Mouse (Mus musculus): ENCODE measurements around the gene Erp44.

Erp44 gene

DNA sequence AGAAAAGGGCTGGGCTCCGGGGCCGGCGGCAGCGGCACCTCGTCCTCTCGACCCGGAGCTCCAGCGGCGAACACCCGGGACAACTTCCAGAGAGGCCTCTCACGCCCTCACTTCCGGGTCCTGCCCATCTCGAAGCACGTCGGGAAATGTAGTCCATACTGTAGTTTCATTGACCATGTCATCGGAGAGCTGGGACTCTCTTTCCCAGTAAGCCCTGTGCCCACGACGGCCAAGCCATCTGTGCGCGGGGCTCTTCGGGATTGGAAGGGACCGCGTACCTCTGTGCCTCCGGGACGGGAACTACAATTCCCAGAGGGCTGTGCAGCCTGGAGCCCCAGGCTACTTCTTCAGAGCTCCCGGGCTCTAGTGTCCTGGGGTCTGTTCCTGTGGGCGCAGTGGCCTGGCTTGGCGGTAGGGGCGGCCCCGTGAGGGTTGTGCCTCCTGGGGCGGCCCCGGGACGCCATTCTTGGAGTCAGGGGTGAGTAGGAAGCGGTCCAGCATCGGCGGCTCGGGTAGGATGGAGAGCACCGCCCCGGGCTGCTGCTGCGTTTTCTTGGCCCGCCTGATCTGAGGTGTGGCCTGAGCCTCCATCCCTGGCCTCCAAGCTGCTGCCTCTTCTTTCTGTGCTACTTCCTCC lies at the start of gene Erp44, which contains the start of gene Invs:
Erp44 (minus strand) TSS at position 61 of the 637 bp plus-strand sequence.
Invs (plus strand) TSS at position 263 of the 637 bp plus-strand sequence.
- peak; percentile 97 for DNase-seq (ENCODE audit: low spot score)

DNA sequence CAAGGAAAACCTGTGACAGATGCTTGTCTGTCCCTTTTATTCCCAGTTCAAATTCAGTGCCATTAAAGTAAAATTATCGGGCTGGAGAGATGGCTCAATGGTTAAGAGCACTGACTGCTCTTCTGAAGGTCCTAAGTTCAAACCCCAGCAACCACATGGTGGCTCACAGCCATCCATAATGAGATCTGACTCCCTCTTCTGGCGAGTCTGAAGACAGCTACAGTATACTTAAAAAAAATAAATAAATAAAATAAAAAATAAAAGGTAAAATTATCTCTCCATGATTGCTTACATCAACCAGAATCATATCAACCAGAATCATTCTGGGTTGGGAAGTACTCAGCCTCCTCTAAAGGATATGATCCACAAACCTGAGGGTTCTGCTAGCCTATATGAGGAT lies 48.7 kb upstream of the Erp44 start:
- DNase-seq (ENCODE audit: low spot score) = no peak

DNA sequence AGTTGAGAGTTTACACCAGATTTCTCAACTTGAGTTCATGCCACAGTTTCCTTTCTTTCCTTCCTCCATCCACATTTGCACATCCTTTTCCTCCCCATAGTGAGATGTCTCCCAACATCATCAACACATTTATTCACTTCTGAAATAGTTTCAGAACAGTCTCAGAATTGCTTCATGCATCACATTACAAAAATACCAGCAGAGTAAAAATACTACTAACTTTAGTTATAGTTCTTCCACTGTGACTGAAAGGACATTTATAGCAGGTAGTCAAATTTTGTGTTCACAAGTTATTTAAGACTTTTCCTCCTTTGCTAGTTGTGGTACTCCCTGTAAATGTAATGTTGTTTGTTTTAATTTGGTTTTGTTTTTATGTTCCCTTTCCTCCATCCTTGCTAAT lies 47.8 kb upstream of the Erp44 start:
- DNase-seq (ENCODE audit: low spot score) = no peak

DNA sequence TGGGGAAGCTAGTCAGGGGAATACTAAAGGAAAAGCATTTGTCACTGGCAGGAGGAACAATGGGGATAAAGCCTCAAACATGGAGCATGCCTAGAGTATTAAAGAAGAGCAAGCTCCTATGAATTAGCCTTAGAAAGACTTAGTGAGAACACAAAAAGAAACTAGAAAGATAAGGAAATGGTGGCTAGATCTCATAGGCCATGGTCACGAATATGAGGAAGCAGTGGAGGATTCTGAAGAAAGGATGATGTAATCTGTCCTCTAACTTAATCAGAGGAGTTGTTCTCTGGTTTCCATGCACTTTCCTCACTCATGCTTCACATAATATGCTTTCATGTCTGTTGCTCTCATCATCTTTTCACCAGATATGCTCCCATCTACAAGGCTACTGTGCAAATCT lies 42.7 kb upstream of the Erp44 start:
- peak; percentile 38 for DNase-seq (ENCODE audit: low spot score)

DNA sequence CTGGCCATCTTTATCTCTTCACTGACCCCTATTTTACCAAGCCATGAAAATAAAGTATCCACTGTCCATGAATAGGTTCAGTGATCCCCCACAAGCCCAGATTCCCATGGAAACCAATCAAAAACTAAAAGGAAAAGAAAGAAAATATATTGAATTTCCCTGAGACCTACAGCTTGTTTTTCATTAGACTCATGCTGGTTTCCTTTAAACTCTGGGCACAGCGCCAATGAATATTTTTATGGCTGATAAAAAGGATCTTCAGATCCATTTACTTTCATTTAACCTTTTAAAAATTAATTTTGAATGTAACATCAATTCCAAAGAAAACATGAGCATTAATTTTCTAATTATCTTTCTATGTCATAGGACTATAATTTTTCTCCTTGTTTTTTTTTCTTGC lies 41.9 kb upstream of the Erp44 start:
- peak; percentile 9 for DNase-seq (ENCODE audit: low spot score)

DNA sequence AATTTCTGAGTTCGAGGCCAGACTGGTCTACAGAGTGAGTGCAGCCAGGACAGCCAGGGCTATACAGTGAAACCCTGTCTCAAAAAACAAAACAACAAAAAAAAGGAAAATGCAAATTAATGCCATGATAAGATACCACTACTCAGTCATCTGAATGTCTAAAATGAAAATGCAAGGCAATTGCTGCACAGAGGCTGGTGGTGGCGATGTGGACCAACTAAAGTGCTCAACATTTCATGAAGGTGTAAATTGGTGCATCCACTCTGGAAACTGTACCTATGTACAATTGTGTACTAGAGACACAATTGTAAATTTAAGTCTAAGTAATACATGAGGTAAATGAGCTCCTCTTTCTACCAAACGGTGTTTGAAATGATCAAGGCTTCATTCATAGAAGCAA lies 36.7 kb upstream of the Erp44 start:
- DNase-seq (ENCODE audit: low spot score) = no peak

DNA sequence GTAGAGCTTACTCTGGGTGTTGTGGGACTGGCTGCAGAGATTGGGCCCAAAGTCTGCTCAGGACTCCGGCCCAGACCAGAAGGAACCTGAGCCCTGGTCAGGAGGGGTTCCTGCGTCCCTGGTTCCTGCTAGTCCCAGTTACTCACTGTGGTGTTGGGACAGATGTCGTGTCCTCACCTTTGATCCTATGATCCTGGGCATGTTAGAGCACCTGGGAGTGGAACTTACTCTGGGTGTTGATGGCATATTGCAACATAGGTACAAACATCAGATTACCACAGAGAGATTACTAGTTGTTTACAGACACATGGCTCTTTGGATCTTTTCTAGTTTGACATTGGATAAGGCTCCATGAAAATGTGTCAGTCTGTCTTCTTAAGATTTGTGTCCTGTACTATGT lies 35.5 kb upstream of the Erp44 start:
- DNase-seq (ENCODE audit: low spot score) = no peak

DNA sequence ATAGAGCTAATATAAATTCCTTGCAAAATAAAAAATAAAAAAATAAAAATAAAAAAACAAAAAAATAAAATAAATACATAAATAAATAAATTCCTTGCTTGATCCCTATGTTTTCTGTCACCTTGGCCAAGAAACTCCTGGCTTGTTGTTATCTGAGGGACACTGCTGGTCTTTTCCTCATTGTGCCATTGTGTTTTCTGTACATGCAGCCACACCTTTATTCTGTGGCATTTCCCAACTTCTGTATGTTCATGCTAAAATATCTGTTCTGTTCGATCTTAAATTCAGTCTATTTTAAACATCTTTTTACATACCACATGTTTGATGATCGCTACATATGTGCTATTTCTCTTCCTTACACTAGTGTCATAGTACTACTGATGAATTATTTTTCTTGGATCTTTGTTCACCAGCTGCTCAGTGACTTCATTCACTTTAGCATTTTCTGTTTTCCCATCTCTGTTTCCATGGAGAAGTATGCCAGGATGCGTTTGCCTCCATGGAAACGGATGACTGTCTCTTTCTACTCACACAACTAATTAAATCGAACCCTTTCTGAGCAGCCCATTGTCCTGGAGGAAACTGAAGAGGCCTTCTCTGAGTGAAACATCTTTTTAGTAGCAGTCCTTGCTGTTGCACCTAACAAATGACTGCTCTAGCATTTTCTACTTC lies 7.9 kb upstream of the Erp44 start:
- DNase-seq (ENCODE audit: low spot score) = peak; percentile 25

DNA sequence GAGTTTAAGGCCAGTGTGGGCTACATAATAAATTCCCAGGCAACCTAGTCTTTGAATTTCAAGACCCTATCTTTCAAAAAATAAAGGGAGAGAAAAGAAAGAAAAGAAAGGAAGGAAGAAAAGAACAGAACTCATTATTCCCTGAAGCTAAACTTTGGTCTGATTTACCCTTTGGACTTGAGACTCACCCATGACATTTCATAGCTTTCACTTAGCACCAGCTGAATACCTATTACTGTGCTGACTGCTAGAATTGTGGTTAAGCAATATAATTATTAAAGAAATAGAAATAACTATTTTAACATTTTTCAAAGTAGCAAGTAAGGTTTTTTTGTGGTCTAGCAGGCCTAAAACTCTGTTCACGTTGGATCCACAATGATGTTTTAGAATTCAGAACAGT lies 1.8 kb upstream of the Erp44 start:
- DNase-seq (ENCODE audit: low spot score) = no peak

DNA sequence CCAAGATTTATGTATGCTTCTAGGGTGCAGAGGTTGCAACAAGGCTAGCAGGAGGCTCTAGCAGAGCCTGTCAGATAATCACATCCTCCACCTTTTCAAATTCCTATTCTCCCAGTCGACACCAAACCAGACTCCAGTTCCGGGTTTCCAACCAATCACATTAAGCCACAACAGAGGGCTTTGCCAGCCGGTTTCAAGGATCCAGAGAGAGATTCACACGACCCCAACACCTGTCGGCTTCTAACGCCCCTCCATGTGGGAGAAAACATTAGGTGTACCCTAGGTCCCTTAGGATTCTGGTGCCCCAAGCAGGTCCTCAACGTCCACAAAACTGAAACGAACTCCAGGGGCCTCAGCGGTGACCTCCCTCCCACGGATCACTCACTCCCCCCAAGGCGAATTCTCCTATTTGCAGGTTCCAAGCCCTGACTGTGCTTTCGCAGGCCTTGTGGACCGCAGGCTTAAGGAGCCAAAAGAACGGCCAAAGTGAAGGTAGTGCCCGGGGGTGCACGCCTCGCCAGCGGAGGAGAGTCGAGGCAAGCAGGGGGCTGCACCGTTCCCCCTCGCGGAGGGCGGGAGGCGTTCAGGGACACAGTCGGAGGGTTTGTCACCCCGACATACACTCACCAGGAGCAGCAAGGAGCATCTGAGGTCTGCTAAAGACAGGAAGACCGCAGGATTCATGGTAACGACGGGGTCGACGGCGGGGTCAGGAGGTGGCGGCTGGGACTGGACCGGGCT lies 431 bp downstream of the Erp44 start:
- DNase-seq (ENCODE audit: low spot score) = peak; percentile 47

DNA sequence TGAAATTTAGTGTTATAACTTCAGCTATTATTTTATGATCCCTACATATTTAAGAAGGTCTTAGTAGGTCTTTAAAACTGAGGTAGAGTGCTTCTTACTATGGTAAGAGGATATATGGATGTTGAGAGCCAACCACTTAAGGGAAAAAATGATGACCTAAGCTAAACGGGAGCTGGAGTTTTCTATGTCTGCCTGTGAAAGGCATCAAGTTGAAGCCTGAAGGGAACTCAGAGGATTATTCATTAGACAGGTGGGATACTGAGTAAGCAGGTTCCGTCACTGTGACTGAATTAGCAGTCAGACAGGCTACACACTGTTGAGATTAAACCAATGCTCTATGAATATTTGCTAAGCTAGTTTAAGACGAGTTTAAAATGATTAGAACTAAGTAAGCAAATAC lies 2.3 kb downstream of the Erp44 start:
- no peak for DNase-seq (ENCODE audit: low spot score)

DNA sequence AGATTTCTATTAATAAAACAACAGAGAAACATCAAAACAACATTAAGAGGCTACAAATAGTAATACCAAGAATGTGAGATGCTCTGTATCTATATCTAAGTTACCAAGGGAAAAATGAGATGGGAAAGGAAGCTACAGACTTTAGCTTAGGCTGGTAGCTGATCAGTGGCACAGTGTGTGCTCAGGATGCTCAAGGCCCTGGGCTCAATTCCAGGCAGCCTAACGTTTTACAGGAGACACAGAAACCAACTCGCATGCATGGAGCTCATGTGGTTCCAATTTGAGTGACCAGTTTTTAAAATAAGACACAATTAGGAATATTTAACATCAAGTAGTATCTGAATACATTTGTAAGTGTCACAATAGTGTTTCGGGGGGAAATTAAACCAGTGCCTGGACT lies 3.6 kb downstream of the Erp44 start:
- no peak for DNase-seq (ENCODE audit: low spot score)

DNA sequence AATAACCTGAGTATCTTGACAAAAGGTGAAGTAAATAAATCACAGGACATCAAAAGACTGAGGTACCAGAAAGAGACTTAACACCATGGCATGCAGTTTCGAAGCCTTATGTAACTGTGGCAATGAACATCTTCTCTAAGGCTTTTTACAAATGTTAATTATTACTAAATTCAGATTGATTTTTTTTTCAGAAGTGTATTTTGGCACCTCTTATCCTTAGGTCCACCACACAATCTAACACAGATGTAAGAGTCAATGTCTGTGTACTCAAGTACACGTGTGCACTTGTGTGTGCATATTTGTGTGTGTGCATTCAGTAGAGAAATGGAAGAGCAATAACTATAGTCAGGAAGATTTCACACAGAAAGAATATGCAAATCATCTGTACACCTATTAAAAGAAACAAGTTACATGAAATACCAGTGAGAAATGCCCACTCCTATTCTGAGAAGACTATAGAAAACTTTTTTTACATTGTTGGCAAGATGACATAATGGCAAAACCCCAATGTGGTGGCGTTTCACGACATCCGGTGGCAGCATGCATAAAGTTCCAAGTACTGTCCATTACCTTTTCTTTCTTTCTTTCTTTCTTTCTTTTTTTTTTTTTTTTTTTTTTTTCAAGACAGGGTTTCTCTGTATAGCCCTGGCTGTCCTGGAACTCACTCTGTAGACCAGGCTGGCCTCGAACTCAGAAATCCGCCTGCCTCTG lies 6.1 kb downstream of the Erp44 start:
- no peak for DNase-seq (ENCODE audit: low spot score)

DNA sequence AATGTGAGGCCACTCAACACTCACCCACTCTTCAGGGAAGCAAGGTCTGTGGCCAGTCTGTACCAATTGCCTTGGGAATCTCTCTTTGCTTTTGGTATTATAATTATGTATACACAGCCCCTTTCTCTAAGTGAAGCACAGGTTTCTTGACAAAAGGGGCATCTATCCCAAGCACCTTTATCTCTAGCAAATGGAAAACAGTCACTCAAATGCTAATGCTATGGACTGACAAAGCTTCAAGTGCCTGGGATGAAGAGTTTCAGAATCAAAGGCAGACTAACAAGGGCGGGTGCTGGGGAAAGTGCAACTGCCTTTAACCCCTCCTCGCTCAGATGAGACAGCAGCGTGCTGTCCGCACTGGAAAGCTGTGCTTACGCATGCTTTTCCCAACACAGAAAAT lies 7.5 kb downstream of the Erp44 start:
- DNase-seq (ENCODE audit: low spot score) = no peak

DNA sequence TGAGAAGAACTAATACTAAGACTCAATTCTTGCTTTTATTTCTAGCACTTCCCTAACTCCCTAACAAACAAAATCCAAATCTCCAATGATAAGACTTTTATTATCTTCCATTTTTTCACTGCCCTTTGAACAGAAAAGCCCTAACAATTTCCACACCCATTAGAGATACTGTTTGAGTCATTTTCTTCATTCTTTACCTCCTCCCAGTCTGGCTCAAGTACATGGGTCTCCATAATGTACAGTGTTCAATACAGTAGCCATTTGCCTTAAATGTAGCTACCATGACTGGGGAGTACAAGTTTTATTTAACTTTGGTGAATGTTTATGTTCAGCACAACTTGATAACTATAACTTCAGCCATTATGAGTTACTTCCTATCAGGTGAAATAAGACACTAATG lies 8.8 kb downstream of the Erp44 start:
- no peak for DNase-seq (ENCODE audit: low spot score)

DNA sequence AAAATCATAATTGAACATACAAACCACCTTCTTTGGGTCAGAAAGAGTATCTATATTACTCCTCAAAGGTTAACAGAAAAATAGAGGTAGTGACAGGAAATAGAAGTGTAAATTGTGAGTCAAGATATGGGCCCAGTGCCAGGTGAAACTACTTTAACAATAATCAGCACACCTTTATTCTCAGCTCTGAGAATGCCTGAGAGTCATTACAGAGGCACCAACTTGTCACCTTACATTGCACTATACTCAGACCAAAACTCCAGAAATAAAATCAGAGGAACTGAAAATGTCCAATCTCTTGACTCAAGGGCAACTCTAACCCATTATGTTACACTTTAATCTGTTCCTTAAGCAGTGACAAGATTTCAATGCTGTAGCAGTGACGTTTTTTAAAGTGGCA lies 11.2 kb downstream of the Erp44 start:
- no peak for DNase-seq (ENCODE audit: low spot score)

DNA sequence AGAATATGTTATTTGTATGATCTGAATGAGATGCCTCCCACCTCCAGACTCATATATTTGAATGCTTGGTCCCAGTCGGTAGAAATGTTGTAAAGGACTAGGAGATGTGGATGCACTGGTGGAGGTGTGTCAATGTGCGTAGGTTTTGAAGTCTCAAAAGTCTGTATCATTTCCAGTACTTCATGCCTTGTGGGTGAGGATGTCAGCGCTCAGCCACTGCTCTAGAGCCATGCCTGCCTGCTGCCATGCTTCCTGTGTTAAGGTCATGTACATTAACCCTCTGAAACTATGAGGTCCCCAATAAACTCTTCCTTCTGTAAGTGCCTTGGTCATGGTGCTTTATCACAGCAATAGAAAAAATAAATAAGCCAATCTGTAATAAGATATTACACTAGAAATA lies 11.7 kb downstream of the Erp44 start:
- no peak for DNase-seq (ENCODE audit: low spot score)

DNA sequence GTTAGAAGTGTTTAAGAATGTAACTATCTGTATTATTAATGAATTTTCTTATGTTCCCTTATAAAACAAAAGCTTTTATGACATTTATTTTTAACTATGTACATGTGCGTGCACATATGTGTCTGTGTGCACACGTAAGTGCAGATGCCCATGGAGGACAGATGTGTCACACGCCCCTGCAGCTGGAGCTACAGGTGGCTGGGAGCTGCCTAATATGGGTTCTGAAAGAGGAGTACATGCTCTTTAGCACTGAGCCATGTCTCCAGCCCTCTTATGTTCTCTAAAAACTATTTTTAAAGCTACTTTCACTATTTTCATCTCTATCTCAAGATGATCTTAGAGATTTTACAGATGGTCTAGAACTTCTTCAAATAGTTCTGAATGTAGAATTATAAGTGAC lies 21.3 kb downstream of the Erp44 start:
- DNase-seq (ENCODE audit: low spot score) = no peak

DNA sequence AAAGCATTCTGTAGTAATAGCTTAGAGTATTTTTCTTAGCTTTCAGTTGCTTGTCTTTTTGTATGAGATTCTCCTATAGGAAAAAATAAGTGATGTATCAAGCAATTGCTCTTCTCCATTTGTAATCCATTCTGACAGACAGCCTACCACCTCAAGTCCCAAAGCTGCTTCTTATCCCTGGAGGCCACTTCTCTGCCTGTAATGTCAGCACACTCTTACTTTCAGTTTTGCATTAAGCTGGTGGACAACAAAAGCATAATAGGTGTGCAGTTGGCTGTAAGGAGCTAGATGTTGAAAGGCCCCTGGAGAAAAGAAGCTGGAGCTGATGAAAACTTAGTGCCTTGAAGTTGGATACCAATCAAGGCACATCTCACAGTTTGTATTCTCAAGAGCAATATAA lies 26.1 kb downstream of the Erp44 start:
- no peak for DNase-seq (ENCODE audit: low spot score)

DNA sequence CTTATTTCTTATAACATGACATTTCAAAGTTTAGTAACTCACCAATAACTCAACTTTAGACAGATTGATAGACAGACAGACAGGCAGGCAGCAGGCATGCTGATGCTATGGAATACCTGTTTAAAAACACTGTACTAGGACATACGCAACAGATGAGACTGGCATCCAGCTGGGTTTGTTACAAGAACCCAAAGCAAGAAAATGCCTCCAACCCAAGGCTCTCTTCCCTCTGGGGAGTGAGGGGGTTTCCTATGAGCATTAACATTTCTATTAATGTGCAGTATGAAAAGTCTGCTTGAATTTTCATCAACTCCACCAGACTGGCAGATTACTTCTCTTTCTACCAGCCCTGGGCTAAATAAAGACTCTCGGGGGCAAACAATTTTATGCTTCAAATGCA lies 35.1 kb downstream of the Erp44 start:
- DNase-seq (ENCODE audit: low spot score) = no peak

DNA sequence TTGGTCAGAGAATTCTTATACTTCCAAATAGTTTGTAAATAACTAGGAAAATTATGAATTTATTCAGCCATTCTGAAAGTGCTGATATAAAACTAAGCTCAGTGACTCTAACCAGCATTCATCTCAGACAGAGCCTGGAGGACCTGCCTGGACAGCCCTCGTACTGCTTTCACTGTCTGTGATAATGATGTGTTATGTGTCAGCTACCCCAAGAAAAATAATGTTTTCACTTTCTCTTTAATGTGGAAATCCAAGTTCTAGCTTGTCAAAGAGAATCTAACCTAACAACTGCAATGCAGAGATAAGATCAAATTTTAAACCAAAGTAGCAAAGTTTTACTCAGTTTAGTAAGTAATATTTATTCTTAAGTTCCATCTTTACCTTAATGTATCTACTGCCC lies 35.6 kb downstream of the Erp44 start:
- no peak for DNase-seq (ENCODE audit: low spot score)

DNA sequence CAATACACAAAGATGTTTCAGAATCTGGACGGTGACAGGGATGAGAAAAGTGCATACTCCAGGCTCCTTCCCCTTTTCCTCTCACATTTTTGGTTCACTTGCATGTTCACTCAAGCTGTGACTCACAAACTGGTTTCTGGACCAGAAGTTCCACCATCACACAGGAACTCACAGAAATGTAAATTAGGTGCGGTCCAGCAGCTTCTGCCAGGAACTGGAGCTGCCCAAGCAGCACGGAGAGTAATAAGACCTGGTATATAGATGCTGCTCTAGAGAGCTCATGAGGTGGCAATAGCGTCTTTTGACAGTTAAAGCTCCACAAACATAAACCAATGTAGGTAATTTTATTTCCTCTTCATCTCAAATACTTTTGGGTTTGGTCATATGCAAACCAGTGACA lies 36.9 kb downstream of the Erp44 start:
- DNase-seq (ENCODE audit: low spot score) = no peak

DNA sequence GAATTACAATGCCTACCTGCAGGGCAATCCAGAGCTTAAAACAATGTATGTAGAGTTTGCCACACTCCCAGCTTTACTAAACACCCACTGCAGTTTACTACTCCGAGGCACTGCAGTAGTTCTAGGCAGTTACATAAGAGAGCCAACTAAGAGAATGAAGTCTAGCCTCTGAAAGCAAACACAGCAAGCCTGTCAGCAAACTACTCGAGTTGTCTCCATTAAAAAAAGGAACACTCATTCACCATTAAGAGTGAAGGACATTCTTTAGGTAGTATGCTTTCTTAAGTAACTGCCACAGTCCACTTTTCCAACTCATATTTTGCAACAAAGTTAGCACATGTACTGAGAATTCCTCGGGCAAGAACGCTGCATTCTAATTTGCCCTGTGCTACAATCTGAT lies 40.3 kb downstream of the Erp44 start:
- no peak for DNase-seq (ENCODE audit: low spot score)

All from MN1 (cell line).